Mouse (Mus musculus): ENCODE data around the gene Ifitm2.

GRCm38 (mm10) chr7:140991117-140991689 lies 35.4 kb upstream of the Ifitm2 start:
- no peak for TF ChIP-seq ZNF384 (IDR thresholded peaks at IDR 0.05; ENCODE audit: low read depth, low read length)
- TF ChIP-seq MAFK (IDR thresholded peaks at IDR 0.05; ENCODE audit: insufficient read depth, low read depth, low read length): no peak
